Mouse (Mus musculus): ENCODE measurements at regions not wholly inside any gene's neighbourhood (a gene's known extent, or its start where the extent isn't known, plus 50 kb on each side); places are given as distances from the start of the nearest gene placed in this dataset.
A peak's percentile ranks its signal among the peaks of the same experiment; 100 is the strongest.

GRCm38 (mm10) chr12:77179138-77179537 lies 58.8 kb upstream of the Fut8 start:
- Histone ChIP-seq H3K9ac (no peak overlapping the region), H3K36me3 (no peaks in the 10 kb centered on the region), H3K4me3 (replicated peaks) (no peak overlapping the region), H3K4me1 (peaks cover 8% of the 10 kb centered on the region), H3K4me2 (replicated peaks) (no peak overlapping the region), H3K27ac (replicated peaks) (no peak overlapping the region), H3K9me3 (replicated peaks) (no peaks in the 10 kb centered on the region), H3K27me3 (no peaks in the 10 kb centered on the region)
- WGBS: 90% methylated on average over 7 of the region's 7 CpGs
- ATAC-seq (ENCODE audit: insufficient number of reproducible peaks, low FRiP score, low TSS enrichment, low read depth): no peak

- no peak overlapping the region for H3K4me2 ChIP-seq (replicated peaks)
Measured at GRCm38 (mm10) chr12:77177811-77178578, 59.9 kb upstream of the Fut8 start.

GRCm38 (mm10) chr12:77177303-77177702 lies 60.6 kb upstream of the Fut8 start:
- 34% methylated on average over 3 of the region's 3 CpGs for WGBS

More at GRCm38 (mm10) chr12:77177811-77178578, 59.9 kb upstream of the Fut8 start:
- WGBS: 21% methylated on average over 15 of the region's 15 CpGs
- Histone ChIP-seq H3K27me3 (no peaks in the 10 kb centered on the region), H3K4me3 (replicated peaks) (no peak overlapping the region), H3K4me1 (peaks cover 8% of the 10 kb centered on the region), H3K27ac (replicated peaks) (0 out of 2 replicates have a peak overlapping the region, but pooled peaks have one; percentile 7), H3K9ac (no peak overlapping the region), H3K36me3 (no peaks in the 10 kb centered on the region), H3K9me3 (replicated peaks) (no peaks in the 10 kb centered on the region)
- ATAC-seq (ENCODE audit: insufficient number of reproducible peaks, low FRiP score, low TSS enrichment, low read depth): no peak

GRCm38 (mm10) chr12:77174032-77174431 lies 63.9 kb upstream of the Fut8 start:
- H3K4me2 ChIP-seq (replicated peaks): no peak overlapping the region
- H3K27ac ChIP-seq (replicated peaks): no peak overlapping the region
- H3K9ac ChIP-seq: no peak overlapping the region
- no peaks in the 10 kb centered on the region for H3K9me3 ChIP-seq (replicated peaks)
- no peak for ATAC-seq (ENCODE audit: insufficient number of reproducible peaks, low FRiP score, low TSS enrichment, low read depth)
- no peaks in the 10 kb centered on the region for H3K36me3 ChIP-seq
- H3K4me1 ChIP-seq: peaks cover 8% of the 10 kb centered on the region
- H3K27me3 ChIP-seq: no peaks in the 10 kb centered on the region
- H3K4me3 ChIP-seq (replicated peaks): no peak overlapping the region

More at GRCm38 (mm10) chr12:77177303-77177702, 60.6 kb upstream of the Fut8 start:
- ATAC-seq (ENCODE audit: insufficient number of reproducible peaks, low FRiP score, low TSS enrichment, low read depth): no peak
- H3K9me3 ChIP-seq (replicated peaks): no peaks in the 10 kb centered on the region
- H3K36me3 ChIP-seq: no peaks in the 10 kb centered on the region
- peaks cover 8% of the 10 kb centered on the region for H3K4me1 ChIP-seq
- no peaks in the 10 kb centered on the region for H3K27me3 ChIP-seq
- H3K4me2 ChIP-seq (replicated peaks): no peak overlapping the region
- no peak overlapping the region for H3K4me3 ChIP-seq (replicated peaks)
- H3K27ac ChIP-seq (replicated peaks): 0 out of 2 replicates have a peak overlapping the region, but pooled peaks have one; percentile 22
- H3K9ac ChIP-seq: no peak overlapping the region

GRCm38 (mm10) chr12:77172540-77172939 lies 65.4 kb upstream of the Fut8 start:
- H3K9ac ChIP-seq: no peak overlapping the region
- H3K27me3 ChIP-seq: no peaks in the 10 kb centered on the region
- H3K4me2 ChIP-seq (replicated peaks): no peak overlapping the region
- 92% methylated on average over 2 of the region's 2 CpGs for WGBS
- H3K36me3 ChIP-seq: no peaks in the 10 kb centered on the region
- no peak overlapping the region for H3K4me3 ChIP-seq (replicated peaks)
- no peaks in the 10 kb centered on the region for H3K4me1 ChIP-seq
- no peak for ATAC-seq (ENCODE audit: insufficient number of reproducible peaks, low FRiP score, low TSS enrichment, low read depth)
- H3K9me3 ChIP-seq (replicated peaks): no peaks in the 10 kb centered on the region
- H3K27ac ChIP-seq (replicated peaks): no peak overlapping the region

- 68% methylated on average over 5 of the region's 5 CpGs for WGBS
- no peak for ATAC-seq (ENCODE audit: insufficient number of reproducible peaks, low FRiP score, low TSS enrichment, low read depth)
- Histone ChIP-seq H3K36me3 (no peaks in the 10 kb centered on the region), H3K4me3 (replicated peaks) (no peak overlapping the region), H3K4me1 (no peaks in the 10 kb centered on the region), H3K9me3 (replicated peaks) (no peaks in the 10 kb centered on the region), H3K27me3 (no peaks in the 10 kb centered on the region), H3K9ac (no peak overlapping the region), H3K27ac (replicated peaks) (no peak overlapping the region), H3K4me2 (replicated peaks) (no peak overlapping the region)
Measured at GRCm38 (mm10) chr12:77170257-77170656, 67.7 kb upstream of the Fut8 start.

- H3K27ac ChIP-seq (replicated peaks): no peak overlapping the region
- no peak overlapping the region for H3K4me3 ChIP-seq (replicated peaks)
- H3K4me1 ChIP-seq: no peaks in the 10 kb centered on the region
- no peak for ATAC-seq (ENCODE audit: insufficient number of reproducible peaks, low FRiP score, low TSS enrichment, low read depth)
- 72% methylated on average over 1 of the region's 1 CpGs for WGBS
- H3K9me3 ChIP-seq (replicated peaks): no peaks in the 10 kb centered on the region
- H3K36me3 ChIP-seq: no peaks in the 10 kb centered on the region
- H3K9ac ChIP-seq: no peak overlapping the region
- no peak overlapping the region for H3K4me2 ChIP-seq (replicated peaks)
- H3K27me3 ChIP-seq: no peaks in the 10 kb centered on the region
Measured at GRCm38 (mm10) chr12:77168367-77168766, 69.6 kb upstream of the Fut8 start.

- Histone ChIP-seq H3K4me3 (replicated peaks) (no peak overlapping the region), H3K27ac (replicated peaks) (no peak overlapping the region), H3K4me2 (replicated peaks) (no peak overlapping the region), H3K27me3 (no peaks in the 10 kb centered on the region), H3K36me3 (no peaks in the 10 kb centered on the region), H3K9me3 (replicated peaks) (no peaks in the 10 kb centered on the region), H3K4me1 (no peaks in the 10 kb centered on the region), H3K9ac (no peak overlapping the region)
- 54% methylated on average over 2 of the region's 2 CpGs for WGBS
- ATAC-seq (ENCODE audit: insufficient number of reproducible peaks, low FRiP score, low TSS enrichment, low read depth): no peak
Measured at GRCm38 (mm10) chr12:77156698-77157097, 81.2 kb upstream of the Fut8 start.

GRCm38 (mm10) chr12:77155626-77156025 lies 82.3 kb upstream of the Fut8 start:
- WGBS: 72% methylated on average over 6 of the region's 6 CpGs
- H3K36me3 ChIP-seq: no peaks in the 10 kb centered on the region
- no peak overlapping the region for H3K9ac ChIP-seq
- no peak overlapping the region for H3K27ac ChIP-seq (replicated peaks)
- no peak overlapping the region for H3K4me3 ChIP-seq (replicated peaks)
- no peak for ATAC-seq (ENCODE audit: insufficient number of reproducible peaks, low FRiP score, low TSS enrichment, low read depth)
- H3K9me3 ChIP-seq (replicated peaks): no peaks in the 10 kb centered on the region
- H3K4me1 ChIP-seq: no peaks in the 10 kb centered on the region
- H3K27me3 ChIP-seq: no peaks in the 10 kb centered on the region
- no peak overlapping the region for H3K4me2 ChIP-seq (replicated peaks)

- no peak overlapping the region for H3K9ac ChIP-seq
- H3K9me3 ChIP-seq (replicated peaks): no peaks in the 10 kb centered on the region
- H3K27ac ChIP-seq (replicated peaks): no peak overlapping the region
- ATAC-seq (ENCODE audit: insufficient number of reproducible peaks, low FRiP score, low TSS enrichment, low read depth): no peak
- no peaks in the 10 kb centered on the region for H3K36me3 ChIP-seq
- no peaks in the 10 kb centered on the region for H3K27me3 ChIP-seq
- WGBS: 90% methylated on average over 2 of the region's 2 CpGs
- no peak overlapping the region for H3K4me3 ChIP-seq (replicated peaks)
- no peak overlapping the region for H3K4me2 ChIP-seq (replicated peaks)
- H3K4me1 ChIP-seq: no peaks in the 10 kb centered on the region
Measured at GRCm38 (mm10) chr12:77151471-77151870, 86.5 kb upstream of the Fut8 start.

- Histone ChIP-seq H3K4me3 (replicated peaks) (no peak overlapping the region), H3K4me1 (no peaks in the 10 kb centered on the region), H3K4me2 (replicated peaks) (no peak overlapping the region), H3K36me3 (no peaks in the 10 kb centered on the region), H3K27me3 (no peaks in the 10 kb centered on the region), H3K27ac (replicated peaks) (no peak overlapping the region), H3K9me3 (replicated peaks) (no peaks in the 10 kb centered on the region), H3K9ac (no peak overlapping the region)
- ATAC-seq (ENCODE audit: insufficient number of reproducible peaks, low FRiP score, low TSS enrichment, low read depth): no peak
Measured at GRCm38 (mm10) chr12:77149835-77150234, 88.1 kb upstream of the Fut8 start.

GRCm38 (mm10) chr12:77148146-77148545 lies 89.8 kb upstream of the Fut8 start:
- no peaks in the 10 kb centered on the region for H3K36me3 ChIP-seq

More at GRCm38 (mm10) chr12:77148146-77148545, 89.8 kb upstream of the Fut8 start:
- no peak overlapping the region for H3K4me2 ChIP-seq (replicated peaks)
- ATAC-seq (ENCODE audit: insufficient number of reproducible peaks, low FRiP score, low TSS enrichment, low read depth): no peak
- WGBS: 85% methylated on average over 2 of the region's 2 CpGs
- H3K4me1 ChIP-seq: no peaks in the 10 kb centered on the region
- H3K9me3 ChIP-seq (replicated peaks): no peaks in the 10 kb centered on the region
- H3K4me3 ChIP-seq (replicated peaks): no peak overlapping the region
- no peak overlapping the region for H3K9ac ChIP-seq
- no peak overlapping the region for H3K27ac ChIP-seq (replicated peaks)
- H3K27me3 ChIP-seq: no peaks in the 10 kb centered on the region

Measured in embryonic facial prominence, embryonic 15.5 days (tissue).